Mouse (Mus musculus) left cerebral cortex, adult 11 months (tissue): Measurements from ENCODE around the gene Fam168a.

Experiments used
- DNase-seq: peaks from one replicate; pipeline ENCODE4 v3.0.0; 2022; ENCODE audit warnings: low spot score

Fam168a gene

DNA sequence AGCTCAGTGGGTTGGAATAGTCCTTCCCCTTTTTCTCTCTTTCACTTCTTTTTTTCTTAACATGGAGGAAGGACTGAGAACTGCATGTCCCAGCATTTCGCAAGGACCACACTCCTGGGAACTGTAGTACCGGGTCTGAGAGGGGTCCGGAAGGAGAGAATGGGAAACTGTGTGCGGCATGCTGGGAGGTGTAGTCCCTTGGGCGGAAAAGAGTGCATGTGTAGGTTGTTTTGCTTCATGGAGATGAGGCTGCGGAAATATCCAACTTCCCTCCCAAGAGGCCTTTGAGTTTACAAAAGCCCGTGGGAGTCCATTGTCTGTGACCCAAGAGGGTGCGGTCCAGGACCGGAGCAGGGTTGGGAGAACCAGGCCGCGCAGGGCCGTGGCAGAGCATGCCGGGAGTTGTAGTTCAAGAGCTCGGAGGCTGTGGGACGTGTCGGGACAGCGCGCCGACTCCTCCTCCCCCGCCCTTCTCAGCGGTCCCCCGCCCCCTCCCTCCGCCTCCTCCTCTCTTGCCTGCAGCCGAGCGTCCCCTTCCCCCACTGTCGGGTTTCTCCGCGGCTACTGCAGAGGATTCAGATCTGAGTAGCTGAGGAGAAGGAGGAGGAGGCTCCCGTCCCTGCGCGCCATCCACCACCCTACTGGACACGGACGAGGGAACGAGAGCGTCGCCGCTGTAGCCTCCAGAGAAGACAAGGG is at the start of gene Fam168a:
Gene Fam168a (plus strand): TSS at position 493 of the 699 bp plus-strand sequence.
- peak; percentile 91 for DNase-seq

DNA sequence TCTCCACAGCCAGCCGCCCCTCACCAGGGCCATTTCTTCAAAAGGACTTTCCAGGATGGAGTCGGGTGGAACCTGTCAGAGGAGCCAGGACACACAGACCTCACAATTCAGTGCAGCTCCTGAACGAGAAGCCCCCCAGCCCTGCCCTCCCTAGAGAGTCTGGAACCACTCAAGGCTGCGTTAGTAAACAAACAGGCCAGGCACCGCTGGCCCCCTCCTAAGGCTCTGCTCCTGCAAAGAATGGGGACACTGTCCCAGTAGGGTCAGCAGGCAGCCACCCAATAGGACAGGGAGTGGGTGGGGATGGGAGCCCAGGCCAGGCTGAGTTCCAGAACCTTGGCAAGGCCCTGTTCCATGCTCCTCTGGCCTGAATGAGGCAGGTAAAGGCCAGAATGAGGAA is 49.7 kb upstream of the Fam168a start:
- peak; percentile 46 for DNase-seq

- no peak for DNase-seq
Measured at GRCm38 (mm10) chr7:100658093-100658578, 48.3 kb upstream of the Fam168a start.

DNA sequence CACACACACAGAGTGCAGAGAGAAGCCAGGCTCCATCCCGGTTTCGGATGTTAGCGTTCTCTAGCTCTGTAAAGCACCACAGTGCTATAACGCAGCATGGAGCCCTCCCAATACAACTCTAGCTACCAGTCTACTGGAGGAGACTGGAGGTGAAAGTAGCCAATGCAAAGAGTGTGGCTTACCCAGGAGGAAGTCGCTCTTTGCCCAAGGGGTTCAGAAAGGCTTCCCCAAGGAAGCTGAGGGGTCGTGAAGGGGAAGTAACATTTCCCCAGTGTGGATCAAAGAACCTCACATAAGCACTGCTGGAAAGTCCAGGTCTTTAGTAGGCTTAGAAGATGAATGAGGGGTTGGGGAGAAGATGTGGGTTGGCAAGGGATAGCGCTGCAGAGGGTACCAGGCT is 45.2 kb upstream of the Fam168a start:
- no peak for DNase-seq

GRCm38 (mm10) chr7:100662231-100662630 is 44.2 kb upstream of the Fam168a start, which contains the start of gene Plekhb1:
Plekhb1 (minus strand) TSS chr7:100662414.
- DNase-seq: no peak

- peak; percentile 85 for DNase-seq
Measured at GRCm38 (mm10) chr7:100663190-100663589, 43.2 kb upstream of the Fam168a start.

- no peak for DNase-seq
Measured at GRCm38 (mm10) chr7:100663729-100664304, 42.6 kb upstream of the Fam168a start.

DNA sequence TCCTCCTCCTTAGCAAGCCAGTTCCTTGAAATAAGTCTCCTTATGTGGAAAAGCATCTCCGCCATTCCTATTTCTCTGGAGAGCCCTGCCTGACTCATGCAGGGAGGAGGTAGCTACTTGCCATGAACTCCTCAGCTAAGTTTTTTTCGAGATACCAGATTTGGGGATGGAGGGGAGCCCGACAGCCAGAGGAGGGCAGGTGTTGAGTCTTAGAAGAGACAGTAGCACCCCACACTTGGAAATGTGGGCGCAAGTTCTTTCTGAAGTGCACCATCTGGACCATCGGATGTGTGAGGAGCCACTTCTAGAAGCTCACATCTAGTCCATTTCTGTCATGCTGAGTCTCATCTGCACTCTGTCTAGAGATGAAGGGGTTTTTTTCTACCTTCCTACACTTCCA is 35.8 kb upstream of the Fam168a start:
- DNase-seq: peak; percentile 61

- no peak for DNase-seq
Measured at GRCm38 (mm10) chr7:100673452-100673851, 33.0 kb upstream of the Fam168a start.

GRCm38 (mm10) chr7:100674941-100675340 is 31.5 kb upstream of the Fam168a start:
- DNase-seq: no peak

DNA sequence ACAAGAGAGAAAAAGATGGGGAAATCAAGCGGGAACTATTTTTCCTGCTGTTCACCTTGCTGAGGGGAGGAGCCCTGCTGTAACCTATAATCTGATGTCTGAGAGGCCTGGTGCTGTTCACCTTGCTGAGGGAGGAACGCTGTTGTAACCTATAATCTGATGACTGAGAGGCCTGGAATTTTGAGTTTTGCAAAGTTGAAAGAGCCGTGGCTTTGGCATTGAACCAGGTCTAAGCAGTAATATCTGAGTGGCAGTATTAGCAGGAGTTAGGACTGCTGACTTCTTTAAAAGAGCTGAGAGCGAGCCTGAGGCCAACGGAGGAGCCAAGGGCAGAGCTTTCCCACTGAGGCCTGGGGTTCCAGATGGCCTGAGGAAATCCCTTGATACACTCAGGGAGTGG is 28.4 kb upstream of the Fam168a start:
- DNase-seq: no peak

DNA sequence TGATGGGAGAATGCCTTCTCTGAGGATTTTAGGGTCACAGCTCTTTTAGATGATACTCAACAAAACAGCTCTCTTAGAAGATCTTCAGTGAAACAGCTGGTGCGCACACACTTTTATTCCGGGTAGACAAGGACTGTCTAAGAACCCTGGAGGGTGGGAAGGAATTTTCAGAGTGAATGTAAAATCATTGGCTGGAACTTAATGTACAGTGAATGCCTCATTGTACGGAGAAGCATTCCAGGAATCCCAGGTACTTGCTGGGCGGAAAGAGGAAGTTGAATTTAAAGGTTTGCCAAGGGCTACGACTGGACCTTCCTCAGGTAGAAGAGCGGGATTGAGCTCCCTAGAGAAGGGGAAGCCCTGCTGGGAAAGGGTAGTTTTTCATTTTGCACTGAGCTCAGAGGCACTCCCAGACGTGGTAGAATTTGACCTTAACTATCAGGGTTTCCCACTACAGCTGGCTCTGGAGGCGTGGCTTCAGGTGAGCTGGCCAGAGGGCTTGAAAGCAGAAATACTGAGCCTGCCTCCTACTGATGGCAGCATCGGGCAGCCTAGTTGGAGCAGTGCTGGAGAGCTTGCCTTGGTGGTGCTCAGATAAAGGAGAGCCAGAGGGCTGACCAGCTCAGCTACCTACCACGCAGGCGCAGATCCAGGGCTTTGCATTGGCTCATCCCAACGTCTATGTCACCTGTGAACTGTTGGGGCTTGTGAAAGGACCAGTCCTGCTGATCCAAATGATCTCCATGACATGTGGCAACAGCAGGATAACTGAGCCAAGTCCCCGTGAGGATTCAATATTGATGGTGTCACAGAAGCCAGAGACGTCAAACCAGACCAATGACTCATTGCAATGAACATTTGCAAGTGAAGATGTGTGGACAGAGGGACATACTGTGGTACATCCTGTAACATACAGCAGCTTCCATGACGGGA is 27.2 kb upstream of the Fam168a start:
- DNase-seq: no peak

DNA sequence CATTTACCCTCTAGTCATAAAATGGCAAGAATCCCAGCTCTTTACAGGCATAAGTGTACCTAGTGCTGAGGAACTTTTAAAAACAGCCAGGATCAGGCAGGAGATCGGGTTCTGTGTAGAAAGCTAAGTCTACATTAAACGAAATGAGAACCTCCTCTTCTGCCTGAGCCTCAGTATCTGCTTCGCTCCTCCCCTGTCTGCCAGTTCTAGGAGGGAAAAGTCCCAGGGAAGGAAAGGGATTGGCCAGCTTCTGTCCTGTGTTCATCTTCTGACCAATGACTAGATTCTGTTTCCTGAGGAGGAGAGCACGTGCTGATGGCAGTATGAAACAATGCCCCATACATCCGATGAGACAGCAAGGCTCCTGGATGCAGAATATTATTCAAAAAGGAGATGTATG is 25.3 kb upstream of the Fam168a start:
- DNase-seq: no peak

DNA sequence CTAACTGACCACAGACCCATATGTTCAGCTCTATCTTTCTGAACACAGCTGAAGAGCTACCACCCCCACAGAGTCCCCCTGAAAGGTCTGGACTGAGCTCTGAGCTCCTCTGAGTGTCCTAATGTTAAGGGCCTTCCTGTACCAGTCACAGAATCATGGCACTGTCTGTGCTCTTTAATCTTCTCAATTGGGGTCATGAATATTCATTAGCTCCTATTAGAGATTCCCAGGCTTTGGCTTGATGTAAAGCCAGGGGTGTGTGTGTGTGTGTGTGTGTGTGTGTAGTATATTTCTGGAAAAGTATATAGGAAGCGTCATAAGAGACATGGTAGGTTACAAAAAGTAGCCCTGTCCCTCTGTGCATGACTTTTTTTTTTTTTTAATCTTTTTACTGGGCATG is 23.2 kb upstream of the Fam168a start:
- DNase-seq: no peak

DNA sequence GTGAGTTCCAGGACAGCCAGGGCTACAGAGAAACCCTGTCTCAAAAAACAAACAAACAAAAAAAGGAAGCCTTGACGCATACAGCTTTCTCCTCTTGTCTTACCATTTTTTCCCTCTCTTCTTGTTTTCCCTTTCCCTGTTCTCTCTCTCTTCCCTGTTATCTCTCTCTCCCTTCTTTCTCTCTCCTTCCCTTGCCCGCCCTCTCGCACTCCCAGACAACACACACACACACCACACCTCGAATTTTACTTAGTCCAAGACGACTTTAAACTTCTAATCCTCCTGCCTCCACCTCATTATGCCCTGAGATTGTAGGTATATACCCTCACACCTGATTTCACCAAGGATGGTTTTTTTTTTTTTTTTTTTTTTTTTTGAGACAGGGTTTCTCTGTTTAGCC is 22.4 kb upstream of the Fam168a start:
- DNase-seq: no peak

GRCm38 (mm10) chr7:100684538-100684937 is 21.9 kb upstream of the Fam168a start:
- DNase-seq: peak; percentile 38

DNA sequence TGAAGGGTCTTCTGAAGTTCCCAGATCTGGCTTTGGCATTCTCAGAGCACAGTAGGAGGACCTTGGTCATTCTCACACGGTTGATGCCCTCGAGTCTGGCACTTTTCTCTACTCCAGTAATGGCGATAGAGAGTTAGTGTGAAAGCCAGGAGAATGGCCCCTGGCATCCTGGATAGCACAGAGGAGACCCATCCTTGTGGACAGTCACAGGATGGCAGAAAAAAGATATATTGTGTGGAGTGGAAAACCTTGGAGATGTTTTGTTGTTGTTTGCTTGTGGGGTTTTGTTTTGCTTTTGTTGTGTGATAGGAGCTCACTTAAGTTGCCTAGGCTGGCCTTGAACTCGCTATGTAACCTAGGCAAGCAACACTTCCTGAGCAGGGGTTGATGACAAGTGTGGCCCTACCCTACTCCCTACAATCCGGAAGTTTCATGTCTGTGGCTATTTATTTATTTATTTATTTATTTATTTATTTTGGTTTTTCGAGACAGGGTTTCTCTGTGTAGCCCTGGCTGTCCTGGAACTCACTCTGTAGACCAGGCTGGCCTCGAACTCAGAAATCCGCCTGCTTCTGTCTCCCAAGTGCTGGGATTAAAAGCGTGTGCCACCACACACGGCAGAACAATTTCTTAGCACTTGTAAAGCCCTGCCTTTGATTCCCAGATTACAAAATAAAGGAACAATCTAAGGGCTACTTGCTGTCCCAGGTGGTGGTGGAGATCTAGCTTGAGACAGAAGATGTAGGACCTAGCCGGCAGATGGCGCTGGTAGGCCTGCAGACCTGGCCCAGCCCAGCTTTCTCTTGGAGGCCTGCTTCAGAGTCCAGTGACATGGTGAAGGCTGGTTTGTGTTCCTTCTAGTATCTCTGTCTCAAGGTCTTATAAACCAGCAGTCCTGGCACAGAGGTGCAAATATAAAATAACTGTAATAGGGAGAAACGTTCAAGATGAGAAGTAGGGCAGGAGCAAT is 21.1 kb upstream of the Fam168a start:
- DNase-seq: no peak

GRCm38 (mm10) chr7:100688471-100688870 is 18.0 kb upstream of the Fam168a start:
- DNase-seq: no peak

DNA sequence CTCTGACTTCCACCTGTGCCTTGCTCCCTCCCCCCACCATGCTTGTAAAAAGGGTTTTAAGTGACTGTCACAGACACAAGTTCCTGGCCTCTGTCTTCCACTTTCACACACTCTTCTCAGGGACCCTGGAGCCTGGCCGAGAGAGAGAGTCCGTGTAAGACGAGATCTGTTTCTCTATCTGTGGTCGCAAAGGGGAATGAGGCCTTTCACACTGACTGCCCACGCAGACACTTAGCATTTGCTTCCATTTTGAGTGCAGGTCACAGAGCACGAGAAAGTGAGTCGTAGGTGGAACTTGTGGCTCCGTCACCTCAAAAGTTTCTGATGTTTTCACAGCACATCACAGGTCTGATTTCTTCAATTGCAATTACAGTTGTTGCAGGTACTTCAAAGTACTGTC is 13.2 kb upstream of the Fam168a start:
- DNase-seq: no peak

- DNase-seq: no peak
Measured at GRCm38 (mm10) chr7:100699771-100700770, 6.4 kb upstream of the Fam168a start.
